Mouse (Mus musculus) embryonic fibroblast, embryonic 13.5 days (primary cell): ENCODE data around the gene Lrig3.

Source experiments
- CTCF ChIP-seq: IDR thresholded peaks from 2 replicates; pipeline ENCODE4 v1.5.1; 2011; ENCODE audit warnings: mild to moderate bottlenecking, control low read depth, low read length, moderate library complexity, borderline replicate concordance; ENCODE audit not compliant: insufficient read depth
- POLR2A ChIP-seq: IDR thresholded peaks from 2 replicates; pipeline ENCODE4 v1.6.1; 2011; ENCODE audit warnings: low read depth, mild to moderate bottlenecking, control low read depth, low read length, moderate library complexity

- TF ChIP-seq CTCF (no peak), POLR2A (no peak)
Measured at GRCm38 (mm10) chr10:126015644-126016043, 49.7 kb downstream of the Lrig3 start.
